Mouse (Mus musculus) T-helper 2 cell (primary cell): ENCODE results near the gene Clk3.

Source experiments
- in situ Hi-C: fragments of 300-600 bp; cut with MboI, MseI; formaldehyde crosslinking; loops from one replicate; pipeline ENCODE4 v1.15.1; 2025; ENCODE audit warnings: high pct_unique_total_duplicates

The Clk3 gene

GRCm38 (mm10) chr9:57765364-57766351 lies at the start of gene Clk3:
Clk3 (minus strand) TSS chr9:57765860.
- in situ Hi-C loops, result loop anchor here (10.0 kb wide), 1 partner anchor 831 kb away; the partner anchor contains the start of gene Imp3

- in situ Hi-C loops, result loop anchor here (25.0 kb wide), 1 partner anchor 1428 kb away; no protein-coding TSS in a partner anchor
Measured at GRCm38 (mm10) chr9:57814866-57815265, 49.2 kb upstream of the Clk3 start.

GRCm38 (mm10) chr9:57814014-57814413 lies 48.4 kb upstream of the Clk3 start:
- in situ Hi-C loops, result loop anchor here (25.0 kb wide), 1 partner anchor 1427 kb away; no protein-coding TSS in a partner anchor

GRCm38 (mm10) chr9:57811793-57812733 lies 46.4 kb upstream of the Clk3 start:
- in situ Hi-C loops, result loop anchor here (25.0 kb wide), 1 partner anchor 1425 kb away; no protein-coding TSS in a partner anchor

- in situ Hi-C loops, result loop anchor here (25.0 kb wide), 1 partner anchor 1423 kb away; no protein-coding TSS in a partner anchor
Measured at GRCm38 (mm10) chr9:57810691-57811090, 45.0 kb upstream of the Clk3 start.

GRCm38 (mm10) chr9:57808771-57809310 lies 43.2 kb upstream of the Clk3 start:
- in situ Hi-C loops, result loop anchor here (25.0 kb wide), 1 partner anchor 1422 kb away; no protein-coding TSS in a partner anchor

- in situ Hi-C loops, result loop anchor here (25.0 kb wide), 1 partner anchor 1420 kb away; no protein-coding TSS in a partner anchor
Measured at GRCm38 (mm10) chr9:57807174-57807651, 41.6 kb upstream of the Clk3 start.

GRCm38 (mm10) chr9:57806066-57806481 lies 40.4 kb upstream of the Clk3 start:
- in situ Hi-C loops, result loop anchor here (25.0 kb wide), 1 partner anchor 1419 kb away; no protein-coding TSS in a partner anchor

- in situ Hi-C loops, result loop anchor here (25.0 kb wide), 1 partner anchor 1418 kb away; no protein-coding TSS in a partner anchor
Measured at GRCm38 (mm10) chr9:57805087-57805737, 39.6 kb upstream of the Clk3 start.

GRCm38 (mm10) chr9:57803839-57804238 lies 38.2 kb upstream of the Clk3 start:
- in situ Hi-C loops, result loop anchor here (25.0 kb wide), 1 partner anchor 1417 kb away; no protein-coding TSS in a partner anchor

GRCm38 (mm10) chr9:57803047-57803446 lies 37.4 kb upstream of the Clk3 start:
- in situ Hi-C loops, result loop anchor here (25.0 kb wide), 1 partner anchor 1416 kb away; no protein-coding TSS in a partner anchor

- in situ Hi-C loops, result loop anchor here (25.0 kb wide), 1 partner anchor 1413 kb away; no protein-coding TSS in a partner anchor
Measured at GRCm38 (mm10) chr9:57800325-57800975, 34.8 kb upstream of the Clk3 start.

- in situ Hi-C loops, result no loop called here
Measured at GRCm38 (mm10) chr9:57798725-57799253, 33.1 kb upstream of the Clk3 start.

- in situ Hi-C loops, result no loop called here
Measured at GRCm38 (mm10) chr9:57797456-57797855, 31.8 kb upstream of the Clk3 start.

GRCm38 (mm10) chr9:57789733-57790132 lies 24.1 kb upstream of the Clk3 start:
- in situ Hi-C loops, result no loop called here

- in situ Hi-C loops, result no loop called here
Measured at GRCm38 (mm10) chr9:57782656-57783055, 17.0 kb upstream of the Clk3 start.

GRCm38 (mm10) chr9:57775736-57776135 lies 10.1 kb upstream of the Clk3 start:
- in situ Hi-C loops, result no loop called here

- in situ Hi-C loops, result no loop called here
Measured at GRCm38 (mm10) chr9:57775026-57775425, 9.4 kb upstream of the Clk3 start.

- in situ Hi-C loops, result no loop called here
Measured at GRCm38 (mm10) chr9:57774168-57774567, 8.5 kb upstream of the Clk3 start.
